Comparison of ENCODE assay signal across 16 mouse cellular contexts in the genomic region with DNA sequence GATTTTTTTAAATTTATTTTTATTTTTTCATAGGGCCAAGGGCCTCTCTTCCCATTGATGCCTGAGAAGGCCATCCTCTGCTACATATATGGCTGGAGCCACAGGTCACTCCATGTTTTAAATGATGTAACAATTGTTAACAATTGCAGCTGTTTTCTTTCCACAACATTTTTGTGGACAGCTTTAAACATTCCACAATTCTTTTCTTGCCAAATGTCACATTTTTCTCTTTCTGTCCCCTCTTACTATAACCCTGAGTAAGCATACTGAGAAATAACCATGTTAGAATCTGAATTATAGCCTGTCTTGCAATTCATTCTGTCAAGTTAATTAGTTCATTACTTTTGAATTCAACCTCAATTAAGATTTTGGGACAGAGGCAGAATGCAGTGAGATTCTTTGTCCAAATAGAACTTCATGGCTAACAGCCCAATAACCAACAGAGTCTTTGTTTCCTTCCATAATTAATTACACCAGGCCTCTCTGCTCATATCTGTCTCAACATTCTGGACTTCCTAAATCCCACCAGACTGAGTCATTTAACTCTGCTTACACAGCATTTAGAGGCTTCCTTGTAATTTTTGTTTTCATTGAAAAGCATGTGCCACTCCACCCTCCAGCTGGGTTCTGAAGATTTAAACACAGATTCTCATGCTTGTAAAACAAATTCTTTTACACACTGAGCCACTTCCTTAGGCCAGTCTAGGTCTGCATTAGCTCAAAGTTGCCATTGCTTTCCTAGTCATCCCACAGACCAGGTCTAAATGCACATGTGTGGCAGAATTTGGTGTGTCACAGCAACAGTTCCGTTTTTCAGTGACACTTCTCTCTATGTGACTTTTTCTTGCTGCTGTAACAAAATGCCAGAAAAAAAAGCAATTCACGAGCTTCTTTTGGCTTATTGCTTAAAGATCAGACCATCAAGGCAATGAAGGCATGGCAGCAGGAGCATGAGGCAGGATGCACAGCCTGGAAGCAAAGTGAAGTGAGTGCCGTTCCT. TPM values are rescaled to one million over a fixed set of nuclear protein-coding genes. Genes with fewer than 3 reads are reported as not detected.
A peak's percentile ranks its signal among the peaks of the same experiment; 100 is the strongest.
DNase-seq lines count a peak whose midpoint lies in the region; ATAC-seq and TF ChIP-seq lines count a peak whose summit lies in the region.
"Had no signal": no experiment of that assay in that cellular context is flagged by ENCODE, and none has a peak within 500 bp of the region (broad histone marks: within the 10 kb centered on the region; RNA-seq: fewer than 3 reads in every experiment).

No protein-coding gene starts in this region.

- no peak overlapping the region for H3K27ac ChIP-seq in hindbrain, embryonic 14.5 days
- H3K27ac ChIP-seq in hindbrain, embryonic 11.5 days (ENCODE audit: low read depth, low read length), result no peak overlapping the region
- H3K27ac ChIP-seq in lung, embryonic 16.5 days (ENCODE audit: low read length), result peak overlapping the region; percentile 39
- peak overlapping the region; percentile 43; the same call in 1 of the 2 replicates for H3K27ac ChIP-seq in brown adipose tissue, adult 24 weeks (replicated peaks; ENCODE audit: low read depth, low read length)
- H3K27ac ChIP-seq: gastrocnemius, adult 2 months; heart, embryonic 15.5 days had no signal

- no peak for ATAC-seq in hindbrain, embryonic 14.5 days (ENCODE audit: low FRiP score)
- ATAC-seq in hindbrain, embryonic 11.5 days (ENCODE audit: low FRiP score), result no peak
- ATAC-seq in lung, embryonic 16.5 days (ENCODE audit: low read depth), result peak; percentile 79

- TF ChIP-seq POLR2A in myocyte (IDR thresholded peaks at IDR 0.05; ENCODE audit: insufficient read length, low read depth), result no peak

- no peaks in the 10 kb centered on the region for H3K9me3 ChIP-seq in hindbrain, embryonic 14.5 days (ENCODE audit: control insufficient read depth, low read length)
- H3K9me3 ChIP-seq in hindbrain, embryonic 11.5 days (ENCODE audit: control insufficient read depth, low read length), result no peaks in the 10 kb centered on the region
- no peaks in the 10 kb centered on the region for H3K9me3 ChIP-seq in lung, embryonic 16.5 days (ENCODE audit: control insufficient read depth, low read length)
- H3K9me3 ChIP-seq: heart, embryonic 15.5 days had no signal

- no peak overlapping the region for H3K4me3 ChIP-seq in hindbrain, embryonic 14.5 days (replicated peaks; ENCODE audit: low read length)
- no peak overlapping the region for H3K4me3 ChIP-seq in hindbrain, embryonic 11.5 days (ENCODE audit: low read depth, low read length)
- H3K4me3 ChIP-seq in lung, embryonic 16.5 days (ENCODE audit: low read length), result no peak overlapping the region
- H3K4me3 ChIP-seq in brown adipose tissue, adult 24 weeks (ENCODE audit: insufficient read depth, low read depth, low read length), result no peak overlapping the region
- no peak overlapping the region for H3K4me3 ChIP-seq in myocyte
- H3K4me3 ChIP-seq: gastrocnemius, adult 2 months; heart, embryonic 15.5 days had no signal

- whole genome bisulfite sequencing in hindbrain, embryonic 14.5 days, result 83% methylated on average over 3 of the region's 3 CpGs
- WGBS in hindbrain, embryonic 11.5 days, result 87% methylated on average over 3 of the region's 3 CpGs
- 50% methylated on average over 3 of the region's 3 CpGs for WGBS in lung, embryonic 16.5 days

- H3ac ChIP-seq in myocyte (ENCODE audit: control insufficient read depth, insufficient read length), result no peak overlapping the region

- H3K79me2 ChIP-seq in myocyte (ENCODE audit: control insufficient read depth, insufficient read depth), result no peaks in the 10 kb centered on the region

- no peaks in the 10 kb centered on the region for H3K4me1 ChIP-seq in hindbrain, embryonic 14.5 days (replicated peaks; ENCODE audit: control insufficient read depth, insufficient read depth, low read length)
- no peaks in the 10 kb centered on the region for H3K4me1 ChIP-seq in hindbrain, embryonic 11.5 days (replicated peaks; ENCODE audit: control insufficient read depth, insufficient read depth, low read length)
- no peaks in the 10 kb centered on the region for H3K4me1 ChIP-seq in lung, embryonic 16.5 days (replicated peaks; ENCODE audit: control insufficient read depth, insufficient read depth, low read length)
- H3K4me1 ChIP-seq in brown adipose tissue, adult 24 weeks (ENCODE audit: control insufficient read depth, insufficient read depth, insufficient read length, low read length), result no peaks in the 10 kb centered on the region
- H3K4me1 ChIP-seq: heart, embryonic 15.5 days had no signal

- no peaks in the 10 kb centered on the region for H3K36me3 ChIP-seq in hindbrain, embryonic 14.5 days (replicated peaks; ENCODE audit: control insufficient read depth, insufficient read depth)
- no peaks in the 10 kb centered on the region for H3K36me3 ChIP-seq in hindbrain, embryonic 11.5 days (ENCODE audit: control insufficient read depth, insufficient read depth, low read length)
- no peaks in the 10 kb centered on the region for H3K36me3 ChIP-seq in lung, embryonic 16.5 days (ENCODE audit: control insufficient read depth, insufficient read depth, low read length)
- no peaks in the 10 kb centered on the region for H3K36me3 ChIP-seq in myocyte (ENCODE audit: control insufficient read depth, insufficient read depth)
- H3K36me3 ChIP-seq: heart, embryonic 15.5 days had no signal

- H3K27me3 ChIP-seq in hindbrain, embryonic 14.5 days (ENCODE audit: control insufficient read depth, insufficient read depth, low read length), result no peaks in the 10 kb centered on the region
- H3K27me3 ChIP-seq in hindbrain, embryonic 11.5 days (ENCODE audit: control insufficient read depth, insufficient read depth, low read length), result no peaks in the 10 kb centered on the region
- no peaks in the 10 kb centered on the region for H3K27me3 ChIP-seq in lung, embryonic 16.5 days (ENCODE audit: control insufficient read depth, insufficient read depth, low read depth, low read length)
- no peaks in the 10 kb centered on the region for H3K27me3 ChIP-seq in myocyte (ENCODE audit: control insufficient read depth, insufficient read depth, insufficient read length)
- H3K27me3 ChIP-seq: heart, embryonic 15.5 days had no signal

- H3K4me2 ChIP-seq in hindbrain, embryonic 14.5 days (replicated peaks), result no peak overlapping the region
- no peak overlapping the region for H3K4me2 ChIP-seq in hindbrain, embryonic 11.5 days (replicated peaks; ENCODE audit: low read depth, low read length)
- no peak overlapping the region for H3K4me2 ChIP-seq in lung, embryonic 16.5 days (ENCODE audit: low read depth, low read length)
- H3K4me2 ChIP-seq in myocyte (ENCODE audit: low read depth), result no peak overlapping the region
- H3K4me2 ChIP-seq: heart, embryonic 15.5 days had no signal

- peak; percentile 30 for DNase-seq in hindbrain, embryonic 14.5 days (ENCODE audit: low spot score)
- no peak for DNase-seq in hindbrain, embryonic 11.5 days (ENCODE audit: low spot score)
- no peak for DNase-seq in lung, postnatal 36 days
- no peak for DNase-seq in cerebellum, postnatal 25 days
- DNase-seq in natural killer cell, adult 2 months (ENCODE audit: low spot score in 2 of 2), result no peak
- DNase-seq: gastrocnemius, adult 2 months; left cerebral cortex, postnatal 4 days; lung, postnatal 4 days; right cerebral cortex, postnatal 14 days; thymus, adult 18-20 months had no signal

- no peak overlapping the region for H3K9ac ChIP-seq in hindbrain, embryonic 14.5 days
- no peak overlapping the region for H3K9ac ChIP-seq in hindbrain, embryonic 11.5 days (ENCODE audit: low read depth, low read length)
- no peak overlapping the region for H3K9ac ChIP-seq in lung, embryonic 16.5 days (ENCODE audit: low read length)
- H3K9ac ChIP-seq: heart, embryonic 15.5 days had no signal

TF ChIP-seq in myocyte, 11 proteins besides CTCF, POLR2A, EP300 and RAD21:
- no peak for TF ChIP-seq USF1 (IDR thresholded peaks at IDR 0.05; ENCODE audit: low read depth)
- TF ChIP-seq CEBPB (IDR thresholded peaks at IDR 0.05; ENCODE audit: insufficient read depth, poor library complexity, severe bottlenecking), result 0 out of 2 replicates have a peak, but pooled peaks have one; percentile 40

RNA-seq across cellular contexts. Expression of gene Rgs1, which starts 18.7 kb away (rescaled TPM):
- polyA plus RNA-seq in hindbrain, embryonic 14.5 days (2014; fragmentation: Nextera tagmentation; extraction: Ambion mirVana), result not detected in 2 replicates
- not detected in 2 replicates for polyA plus RNA-seq in hindbrain, embryonic 11.5 days (2014; fragmentation: Nextera tagmentation; extraction: Ambion mirVana)
- 0.10 and 0.48 TPM in 2 replicates for polyA plus RNA-seq in lung, embryonic 16.5 days (2015; fragmentation: Nextera tagmentation; extraction: Ambion mirVana)
- polyA plus RNA-seq in brown adipose tissue, adult 24 weeks (2012; ENCODE audit: insufficient read depth, insufficient read length, missing spikeins), result 0.24 and 1.1 TPM in 2 replicates
- polyA plus RNA-seq in myocyte (2012; fragmentation: generic; extraction: Trizol), result not detected
- polyA plus RNA-seq: embryonic facial prominence, embryonic 11.5 days; neural tube, embryonic 11.5 days had no signal

Comparison
In these comparisons a context has a peak if more than half of its experiments do, and no peak if none do; other contexts are left out.
1. H3K27ac ChIP-seq: peak in lung, embryonic 16.5 days (single experiment) and brown adipose tissue, adult 24 weeks (single experiment); none in hindbrain, embryonic 14.5 days (single experiment) and hindbrain, embryonic 11.5 days (single experiment).